Mouse (Mus musculus) lung, adult 2 months (tissue): ENCODE data around the gene Sergef.

ENCODE experiments used
- CTCF ChIP-seq: fragments of 200-500 bp; IDR thresholded peaks from 2 replicates; pipeline ENCODE4 v1.5.1; 2011; ENCODE audit warnings: mild to moderate bottlenecking, low read length, control low read depth; ENCODE audit not compliant: insufficient read depth
- POLR2A ChIP-seq: fragments of 200-500 bp; IDR thresholded peaks from 2 replicates; pipeline ENCODE4 v1.6.1; 2011; ENCODE audit warnings: low read depth, mild to moderate bottlenecking, control low read depth, low read length, borderline replicate concordance; ENCODE audit errors: extremely low read depth

GRCm38 (mm10) chr7:46559643-46560042 is 80.0 kb downstream of the Sergef start:
- TF ChIP-seq POLR2A, result no peak
- no peak for TF ChIP-seq CTCF
